Mouse (Mus musculus) hindbrain, embryonic 14.5 days (tissue): ENCODE results near the gene Rbm7. TPM values are rescaled to one million over a fixed set of nuclear protein-coding genes. Genes with fewer than 3 reads are reported as not detected.
"Not testable (repeated sequence)": the region's sequence is repeated elsewhere in the genome, so short reads cannot be mapped to it uniquely, and the experiment has no call there.

Experiments used
- ATAC-seq: fragments of 200-750 bp; cut with Nextera tagmentation; 2 replicates; pipeline ENCODE4 v1.8.0; 2017; ENCODE audit warnings: moderate number of reproducible peaks, mild to moderate bottlenecking, moderate TSS enrichment, moderate library complexity; ENCODE audit not compliant: low FRiP score
- DNase-seq: peaks from one replicate; pipeline ENCODE4 v3.0.0-alpha.2; 2015; ENCODE audit warnings: low spot score
- H3K27ac ChIP-seq: fragments of 300-500 bp; sonication (generic); 2 replicates; pipeline ENCODE4 v1.5.1; 2014; ENCODE audit warnings: mild to moderate bottlenecking, moderate library complexity
- H3K27me3 ChIP-seq: fragments of 300-500 bp; sonication (generic); 2 replicates; pipeline ENCODE4 v1.6.1; 2014; ENCODE audit warnings: mild to moderate bottlenecking, low read length, mixed read lengths; ENCODE audit not compliant: control insufficient read depth, insufficient read depth
- H3K36me3 ChIP-seq: fragments of 300-500 bp; sonication (generic); replicated peaks from 2 replicates; pipeline ENCODE4 v1.6.1; 2014; ENCODE audit not compliant: control insufficient read depth, insufficient read depth
- H3K4me1 ChIP-seq: fragments of 300-500 bp; sonication (generic); replicated peaks from 2 replicates; pipeline ENCODE4 v1.6.1; 2014; ENCODE audit warnings: antibody characterized with exemption, low read length, mixed read lengths; ENCODE audit not compliant: control insufficient read depth, insufficient read depth
- H3K4me2 ChIP-seq: fragments of 300-500 bp; sonication (generic); replicated peaks from 2 replicates; pipeline ENCODE4 v1.6.1; 2014; ENCODE audit warnings: mild to moderate bottlenecking, moderate library complexity
- H3K4me3 ChIP-seq: fragments of 300-500 bp; sonication (generic); replicated peaks from 2 replicates; pipeline ENCODE4 v1.5.1; 2014; ENCODE audit warnings: mild to moderate bottlenecking, low read length
- H3K9ac ChIP-seq: fragments of 300-500 bp; sonication (generic); 2 replicates; pipeline ENCODE4 v1.6.1; 2014
- H3K9me3 ChIP-seq: fragments of 300-500 bp; sonication (generic); 2 replicates; pipeline ENCODE4 v1.6.1; 2016; ENCODE audit warnings: low read length; ENCODE audit not compliant: control insufficient read depth
- WGBS: fragments of 180-500 bp; shearing (Covaris S2); extraction: QIAGEN DNeasy Blood & Tissue Kit; methylation state at CpG from one replicate; pipeline ENCODE4 v1.1.7; 2014; 5-methylcytosine and 5-hydroxymethylcytosine counted together
- polyA plus RNA-seq: library from polyadenylated mRNA; unstranded; fragments of >200 nt; fragmentation: Nextera tagmentation; extraction: Ambion mirVana; gene quantifications from 2 replicates; pipeline ENCODE4 v1.2.1, GENCODE M21; 2014

Rbm7 gene
- polyA plus RNA-seq, 1 experiment from 2014 or later = 78.8 TPM

DNA sequence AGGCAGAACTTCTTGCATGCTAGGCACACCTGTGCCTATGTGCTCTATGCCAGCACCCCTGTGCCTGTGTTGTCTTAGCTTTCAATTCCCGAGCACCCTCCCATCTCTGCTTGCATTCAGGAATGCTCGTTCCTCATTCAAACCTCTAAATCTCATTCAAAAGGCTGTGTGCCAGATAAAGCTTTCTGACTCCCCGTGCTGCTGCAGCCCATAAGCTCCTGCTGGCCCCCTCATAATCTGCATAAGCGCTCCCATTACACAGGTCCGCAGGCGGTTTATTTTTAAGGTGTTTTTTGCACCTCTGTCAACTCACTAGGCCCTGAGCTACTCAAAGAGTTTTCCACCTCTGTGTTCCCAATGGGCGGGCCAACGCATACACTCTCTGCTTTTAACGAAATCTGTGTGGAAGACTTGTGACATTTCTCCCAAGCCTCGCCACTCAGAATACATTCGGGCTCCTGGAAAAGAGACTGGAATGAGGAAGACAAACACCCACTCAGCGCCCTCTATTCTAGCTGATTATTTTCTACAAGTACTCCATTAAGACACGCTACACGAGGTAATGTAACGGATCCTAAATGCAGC, 22.6 kb downstream of the Rbm7 start:
- H3K4me3 ChIP-seq = no peak overlapping the region

DNA sequence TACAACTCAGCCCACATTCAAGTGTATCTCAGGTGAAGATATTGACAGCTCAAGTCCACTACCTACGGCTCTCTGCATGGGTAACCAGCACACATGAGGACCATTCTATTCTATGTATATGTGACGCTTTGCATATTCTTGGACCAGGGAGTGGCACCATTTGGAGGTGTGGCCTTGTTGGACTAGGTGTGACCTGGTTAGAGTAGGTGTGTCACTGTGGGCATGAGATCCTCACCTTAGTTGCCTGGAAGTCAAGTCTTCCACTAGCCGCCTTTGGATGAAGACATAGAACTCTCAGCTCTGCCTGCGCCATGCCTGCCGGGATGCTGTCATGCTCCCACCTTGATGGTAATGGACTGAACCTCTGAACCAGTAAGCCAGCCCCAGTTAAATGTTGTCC, 27.6 kb downstream of the Rbm7 start:
- not testable (repeated sequence) for H3K4me3 ChIP-seq, H3K27ac ChIP-seq, H3K9ac ChIP-seq, H3K4me2 ChIP-seq, H3K9me3 ChIP-seq, ATAC-seq, H3K4me1 ChIP-seq, DNase-seq, H3K27me3 ChIP-seq, H3K36me3 ChIP-seq
- 98% methylated on average over 5 of the region's 5 CpGs for WGBS

More for the DNA sequence above, 22.6 kb downstream of the Rbm7 start:
- Histone ChIP-seq H3K4me1 (no peaks in the 10 kb centered on the region), H3K36me3 (peaks cover 11% of the 10 kb centered on the region), H3K9ac (no peak overlapping the region), H3K27ac (no peak overlapping the region), H3K4me2 (no peak overlapping the region), H3K27me3 (no peaks in the 10 kb centered on the region), H3K9me3 (no peaks in the 10 kb centered on the region)
- WGBS = 88% methylated on average over 15 of the region's 15 CpGs
- DNase-seq = no peak
- ATAC-seq = no peak

DNA sequence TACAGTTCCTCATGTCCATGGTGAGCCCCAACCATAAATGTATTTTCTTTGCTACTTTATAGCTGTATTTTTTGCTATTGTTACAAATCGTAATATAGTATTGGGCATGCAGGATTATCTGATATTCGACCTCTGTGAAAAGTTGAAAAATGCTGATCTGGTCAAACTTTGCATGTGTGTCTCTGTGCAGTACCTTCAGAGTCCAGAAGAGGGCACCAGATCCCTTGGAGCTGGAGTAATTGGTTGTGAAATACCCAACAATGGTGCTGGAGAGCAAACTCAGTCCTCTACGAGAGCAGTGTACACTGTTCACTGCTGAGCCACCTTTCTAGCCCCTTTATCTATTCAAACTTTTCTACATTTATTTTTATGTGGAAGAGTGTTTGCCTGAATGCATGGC, 28.3 kb downstream of the Rbm7 start:
- DNase-seq (peak; percentile 51), ATAC-seq (no peak)
- no peak overlapping the region for H3K9ac ChIP-seq
- WGBS = 61% methylated on average over 3 of the region's 3 CpGs
- H3K9me3 ChIP-seq = no peaks in the 10 kb centered on the region
- H3K4me3 ChIP-seq = no peak overlapping the region
- peaks cover 6% of the 10 kb centered on the region; the same call in 1 of the 2 replicates for H3K36me3 ChIP-seq
- no peak overlapping the region for H3K27ac ChIP-seq
- H3K4me2 ChIP-seq = no peak overlapping the region
- H3K4me1 ChIP-seq = no peaks in the 10 kb centered on the region
- H3K27me3 ChIP-seq = no peaks in the 10 kb centered on the region

DNA sequence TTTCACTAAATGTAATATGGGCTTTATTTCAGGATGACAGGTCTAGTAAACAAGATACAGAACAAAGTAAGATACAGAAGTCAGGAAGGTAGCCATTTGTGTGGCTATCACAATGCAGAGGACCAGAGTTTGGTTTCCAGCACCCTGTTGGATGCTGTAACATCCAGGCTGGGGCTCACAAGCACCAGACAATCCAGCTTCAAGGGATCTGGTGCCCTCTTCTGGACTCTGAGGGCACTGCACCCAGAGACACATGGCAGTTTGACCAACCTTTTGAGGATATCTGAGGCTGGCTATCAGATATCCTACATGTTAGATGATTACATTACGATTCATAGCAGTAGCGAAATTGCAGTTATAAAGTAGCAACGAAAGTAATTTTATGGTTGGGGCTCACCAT, 29.4 kb downstream of the Rbm7 start:
- Histone ChIP-seq H3K36me3 (peaks cover 6% of the 10 kb centered on the region; the same call in 1 of the 2 replicates), H3K27ac (no peak overlapping the region), H3K4me1 (no peaks in the 10 kb centered on the region), H3K4me2 (no peak overlapping the region), H3K4me3 (no peak overlapping the region), H3K9me3 (no peaks in the 10 kb centered on the region), H3K27me3 (no peaks in the 10 kb centered on the region), H3K9ac (no peak overlapping the region)
- DNase-seq (no peak), ATAC-seq (no peak)
- WGBS = 97% methylated on average over 3 of the region's 3 CpGs

DNA sequence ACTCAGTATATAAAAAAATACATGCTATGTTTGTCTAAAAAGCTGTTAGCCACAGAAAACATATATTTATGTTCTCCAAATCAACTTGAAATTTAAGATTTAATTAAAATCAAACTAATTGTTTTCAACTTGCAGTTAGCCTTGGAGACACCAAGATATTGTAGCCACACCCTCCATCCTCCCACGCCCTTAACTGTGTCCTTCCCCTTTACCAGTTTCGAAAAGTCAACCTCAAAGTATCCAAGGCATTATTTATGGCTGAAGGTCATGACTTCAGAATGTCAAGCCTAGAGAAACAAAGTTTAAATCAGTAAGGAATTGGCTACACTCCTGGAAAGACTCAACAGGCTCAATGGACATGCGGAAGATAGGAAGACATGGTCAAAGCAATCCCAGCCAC, 33.6 kb downstream of the Rbm7 start:
- Histone ChIP-seq H3K4me1 (no peaks in the 10 kb centered on the region), H3K36me3 (no peaks in the 10 kb centered on the region)
- WGBS = 92% methylated on average over 3 of the region's 3 CpGs

DNA sequence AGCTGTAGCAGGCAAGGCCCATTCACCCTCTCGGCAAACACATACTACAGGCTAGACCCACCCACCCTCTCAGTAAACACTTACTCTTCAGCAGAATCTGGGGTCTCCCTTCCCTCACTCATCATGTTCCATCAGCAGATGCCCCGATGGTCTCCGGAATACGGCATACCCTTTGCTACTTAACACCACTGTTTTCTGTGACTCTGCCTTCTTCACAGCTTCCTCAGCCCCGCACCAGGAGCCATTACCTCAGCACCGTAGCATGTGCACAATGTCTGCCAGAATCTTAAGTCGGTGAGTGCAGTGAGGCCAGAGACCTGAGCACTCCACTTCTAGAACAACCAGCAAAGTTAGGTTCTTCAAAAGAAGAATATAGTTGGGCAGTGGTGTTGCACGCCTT, 34.4 kb downstream of the Rbm7 start:
- no peak overlapping the region for H3K4me2 ChIP-seq
- H3K4me1 ChIP-seq = no peaks in the 10 kb centered on the region
- no peak overlapping the region for H3K27ac ChIP-seq
- DNase-seq (no peak), ATAC-seq (no peak)
- no peaks in the 10 kb centered on the region for H3K9me3 ChIP-seq
- H3K4me3 ChIP-seq = no peak overlapping the region
- no peaks in the 10 kb centered on the region for H3K36me3 ChIP-seq
- 94% methylated on average over 8 of the region's 8 CpGs for WGBS
- no peaks in the 10 kb centered on the region for H3K27me3 ChIP-seq
- no peak overlapping the region for H3K9ac ChIP-seq

More for the DNA sequence above, 33.6 kb downstream of the Rbm7 start:
- no peak for ATAC-seq
- Histone ChIP-seq H3K9ac (no peak overlapping the region), H3K27me3 (no peaks in the 10 kb centered on the region), H3K9me3 (no peaks in the 10 kb centered on the region), H3K27ac (no peak overlapping the region), H3K4me2 (no peak overlapping the region), H3K4me3 (no peak overlapping the region)
- no peak for DNase-seq

DNA sequence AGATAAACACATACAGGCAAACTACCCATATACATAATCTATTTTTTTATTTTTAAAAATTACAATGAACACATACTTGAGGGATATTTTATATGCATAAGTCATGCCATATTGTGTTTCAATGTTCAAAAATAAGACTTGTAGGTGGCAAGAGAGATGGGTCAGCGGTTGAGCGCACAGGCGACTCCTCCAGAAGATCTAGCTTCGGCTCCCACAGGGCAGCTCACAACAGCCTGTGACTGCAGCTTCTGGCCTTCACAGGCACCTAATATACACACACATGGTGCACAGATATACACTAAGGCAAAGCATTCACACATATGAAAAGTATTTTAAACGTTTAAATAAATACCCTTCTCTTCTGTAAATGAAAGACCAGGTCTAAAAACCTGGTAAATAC, 35.7 kb downstream of the Rbm7 start:
- H3K4me3 ChIP-seq = no peak overlapping the region
- 94% methylated on average over 5 of the region's 5 CpGs for WGBS
- H3K36me3 ChIP-seq = no peaks in the 10 kb centered on the region
- no peaks in the 10 kb centered on the region for H3K4me1 ChIP-seq
- no peaks in the 10 kb centered on the region for H3K27me3 ChIP-seq
- no peak overlapping the region for H3K27ac ChIP-seq
- no peak for ATAC-seq
- DNase-seq = no peak
- no peak overlapping the region for H3K4me2 ChIP-seq
- no peak overlapping the region for H3K9ac ChIP-seq
- no peaks in the 10 kb centered on the region for H3K9me3 ChIP-seq

DNA sequence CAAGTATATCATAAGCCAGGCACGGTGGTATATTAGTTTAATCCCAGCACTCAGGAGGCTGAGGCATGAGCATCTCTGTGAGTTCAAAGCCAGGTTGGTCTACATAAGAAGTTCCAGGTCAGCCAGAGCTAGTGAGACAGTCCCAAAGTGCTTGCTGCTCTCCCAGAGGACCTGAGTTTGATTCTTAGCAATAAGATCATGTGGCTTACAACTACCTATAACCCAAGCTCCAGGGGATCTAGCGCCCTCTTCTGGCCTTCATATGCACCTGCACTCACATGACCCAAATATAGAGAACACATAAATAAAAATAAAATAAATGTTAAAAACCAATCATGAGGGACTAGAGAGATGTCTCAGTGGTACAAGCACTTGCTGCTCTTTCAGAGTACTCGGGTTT, 36.2 kb downstream of the Rbm7 start:
- Histone ChIP-seq H3K4me3 (no peak overlapping the region), H3K27ac (no peak overlapping the region), H3K27me3 (no peaks in the 10 kb centered on the region), H3K36me3 (no peaks in the 10 kb centered on the region), H3K9ac (no peak overlapping the region), H3K9me3 (no peaks in the 10 kb centered on the region), H3K4me2 (no peak overlapping the region), H3K4me1 (no peaks in the 10 kb centered on the region)
- DNase-seq (no peak), ATAC-seq (no peak)
- WGBS = 71% methylated on average over 3 of the region's 3 CpGs

DNA sequence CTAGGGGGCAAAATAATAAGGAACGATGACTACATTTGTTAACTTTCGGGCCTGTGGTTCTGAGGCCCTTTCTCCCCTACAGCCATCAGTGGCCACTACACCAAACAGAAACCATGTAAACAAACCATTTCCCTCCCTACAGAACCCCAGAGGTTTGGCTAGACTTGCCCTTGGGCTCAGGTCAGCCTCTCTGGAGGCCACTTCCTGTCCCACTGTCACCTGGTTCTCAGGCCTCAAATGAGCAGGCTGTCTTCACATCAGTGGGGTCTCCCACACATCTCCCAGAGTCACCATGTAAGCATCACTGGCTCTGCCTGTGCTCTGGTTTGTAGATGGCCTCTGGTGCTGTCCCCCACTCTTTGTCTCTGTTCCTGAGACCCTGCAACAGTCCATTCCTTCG, 39.1 kb downstream of the Rbm7 start:
- Histone ChIP-seq H3K27ac (no peak overlapping the region), H3K36me3 (no peaks in the 10 kb centered on the region), H3K4me2 (no peak overlapping the region), H3K9me3 (no peaks in the 10 kb centered on the region), H3K4me3 (no peak overlapping the region), H3K27me3 (no peaks in the 10 kb centered on the region), H3K9ac (no peak overlapping the region), H3K4me1 (no peaks in the 10 kb centered on the region)
- no peak for ATAC-seq
- 91% methylated on average over 3 of the region's 3 CpGs for WGBS
- no peak for DNase-seq

DNA sequence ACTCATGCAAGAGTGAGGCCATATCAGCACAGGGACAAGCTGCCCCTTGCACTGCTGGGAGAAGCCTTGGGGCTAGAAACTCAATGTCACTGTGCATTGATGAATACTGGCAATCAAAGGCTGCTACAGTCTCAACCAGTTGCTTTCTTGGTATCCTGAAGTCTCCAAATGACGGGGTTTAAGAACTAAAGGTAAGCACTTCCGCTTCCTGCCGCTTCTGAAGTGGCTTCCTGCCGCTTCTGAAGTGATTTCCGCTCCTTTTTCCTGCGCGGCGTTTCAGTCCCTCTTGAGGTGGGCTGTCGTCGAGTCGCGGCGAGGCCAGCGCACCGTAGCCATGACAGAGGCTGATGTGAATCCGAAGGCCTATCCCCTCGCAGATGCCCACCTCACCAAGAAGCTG, 45.0 kb downstream of the Rbm7 start:
- no peak overlapping the region for H3K4me2 ChIP-seq
- no peaks in the 10 kb centered on the region for H3K4me1 ChIP-seq
- 91% methylated on average over 17 of the region's 17 CpGs for WGBS
- no peak for ATAC-seq
- H3K9ac ChIP-seq = no peak overlapping the region
- H3K27me3 ChIP-seq = no peaks in the 10 kb centered on the region
- H3K27ac ChIP-seq = no peak overlapping the region
- H3K4me3 ChIP-seq = no peak overlapping the region
- no peaks in the 10 kb centered on the region for H3K9me3 ChIP-seq
- no peak for DNase-seq
- no peaks in the 10 kb centered on the region for H3K36me3 ChIP-seq
